Mouse (Mus musculus): Measurements from ENCODE around the gene Lsm6. TPM values are rescaled to one million over a fixed set of nuclear protein-coding genes. Genes with fewer than 3 reads are reported as not detected.
A peak's percentile ranks its signal among the peaks of the same experiment; 100 is the strongest.

Lsm6 gene
- total RNA-seq (2017), result 52.2 and 132 TPM in 2 replicates

- peak; percentile 80 to 90 for ATAC-seq (replicated peaks in 1 of 2; ENCODE audit: insufficient read depth in 1 of 2, low FRiP score in 2 of 2, low TSS enrichment in 1 of 2, low read depth in 1 of 2, poor library complexity in 2 of 2, severe bottlenecking in 2 of 2)
Observed at GRCm38 (mm10) chr8:78820673-78821310, at the start of gene Lsm6. Gene Lsm6 (minus strand): TSS chr8:78821140.

- ATAC-seq (replicated peaks in 1 of 2; ENCODE audit: insufficient read depth in 1 of 2, low FRiP score in 2 of 2, low TSS enrichment in 1 of 2, low read depth in 1 of 2, poor library complexity in 2 of 2, severe bottlenecking in 2 of 2), result no peak
Observed at GRCm38 (mm10) chr8:78867036-78867435, 46.1 kb upstream of the Lsm6 start.

GRCm38 (mm10) chr8:78863001-78863400, 42.1 kb upstream of the Lsm6 start:
- no peak for ATAC-seq (replicated peaks in 1 of 2; ENCODE audit: insufficient read depth in 1 of 2, low FRiP score in 2 of 2, low TSS enrichment in 1 of 2, low read depth in 1 of 2, poor library complexity in 2 of 2, severe bottlenecking in 2 of 2)

- ATAC-seq (replicated peaks in 1 of 2; ENCODE audit: insufficient read depth in 1 of 2, low FRiP score in 2 of 2, low TSS enrichment in 1 of 2, low read depth in 1 of 2, poor library complexity in 2 of 2, severe bottlenecking in 2 of 2), result no peak
Observed at GRCm38 (mm10) chr8:78862046-78862445, 41.1 kb upstream of the Lsm6 start.

GRCm38 (mm10) chr8:78860789-78861188, 39.8 kb upstream of the Lsm6 start:
- ATAC-seq (replicated peaks in 1 of 2; ENCODE audit: insufficient read depth in 1 of 2, low FRiP score in 2 of 2, low TSS enrichment in 1 of 2, low read depth in 1 of 2, poor library complexity in 2 of 2, severe bottlenecking in 2 of 2), result no peak

- ATAC-seq (replicated peaks in 1 of 2; ENCODE audit: insufficient read depth in 1 of 2, low FRiP score in 2 of 2, low TSS enrichment in 1 of 2, low read depth in 1 of 2, poor library complexity in 2 of 2, severe bottlenecking in 2 of 2), result no peak
Observed at GRCm38 (mm10) chr8:78857421-78857820, 36.5 kb upstream of the Lsm6 start.

- ATAC-seq (replicated peaks in 1 of 2; ENCODE audit: insufficient read depth in 1 of 2, low FRiP score in 2 of 2, low TSS enrichment in 1 of 2, low read depth in 1 of 2, poor library complexity in 2 of 2, severe bottlenecking in 2 of 2), result no peak
Observed at GRCm38 (mm10) chr8:78852279-78852678, 31.3 kb upstream of the Lsm6 start.

GRCm38 (mm10) chr8:78847240-78847639, 26.3 kb upstream of the Lsm6 start:
- no peak for ATAC-seq (replicated peaks in 1 of 2; ENCODE audit: insufficient read depth in 1 of 2, low FRiP score in 2 of 2, low TSS enrichment in 1 of 2, low read depth in 1 of 2, poor library complexity in 2 of 2, severe bottlenecking in 2 of 2)

- ATAC-seq (replicated peaks in 1 of 2; ENCODE audit: insufficient read depth in 1 of 2, low FRiP score in 2 of 2, low TSS enrichment in 1 of 2, low read depth in 1 of 2, poor library complexity in 2 of 2, severe bottlenecking in 2 of 2), result no peak
Observed at GRCm38 (mm10) chr8:78844559-78844958, 23.6 kb upstream of the Lsm6 start.

- peak; percentile 52 to 62 for ATAC-seq (replicated peaks in 1 of 2; ENCODE audit: insufficient read depth in 1 of 2, low FRiP score in 2 of 2, low TSS enrichment in 1 of 2, low read depth in 1 of 2, poor library complexity in 2 of 2, severe bottlenecking in 2 of 2)
Observed at GRCm38 (mm10) chr8:78838656-78839413, 17.9 kb upstream of the Lsm6 start.

GRCm38 (mm10) chr8:78836091-78836490, 15.2 kb upstream of the Lsm6 start:
- no peak for ATAC-seq (replicated peaks in 1 of 2; ENCODE audit: insufficient read depth in 1 of 2, low FRiP score in 2 of 2, low TSS enrichment in 1 of 2, low read depth in 1 of 2, poor library complexity in 2 of 2, severe bottlenecking in 2 of 2)

- ATAC-seq (replicated peaks in 1 of 2; ENCODE audit: insufficient read depth in 1 of 2, low FRiP score in 2 of 2, low TSS enrichment in 1 of 2, low read depth in 1 of 2, poor library complexity in 2 of 2, severe bottlenecking in 2 of 2), result no peak
Observed at GRCm38 (mm10) chr8:78828414-78828813, 7.5 kb upstream of the Lsm6 start.

- no peak for ATAC-seq (replicated peaks in 1 of 2; ENCODE audit: insufficient read depth in 1 of 2, low FRiP score in 2 of 2, low TSS enrichment in 1 of 2, low read depth in 1 of 2, poor library complexity in 2 of 2, severe bottlenecking in 2 of 2)
Observed at GRCm38 (mm10) chr8:78824515-78824914, 3.6 kb upstream of the Lsm6 start.

GRCm38 (mm10) chr8:78819973-78820372, 967 bp downstream of the Lsm6 start:
- ATAC-seq (replicated peaks in 1 of 2; ENCODE audit: insufficient read depth in 1 of 2, low FRiP score in 2 of 2, low TSS enrichment in 1 of 2, low read depth in 1 of 2, poor library complexity in 2 of 2, severe bottlenecking in 2 of 2), result peak in 1 of 2 experiments; percentile 47; a peak in 2 of 4 replicates

GRCm38 (mm10) chr8:78814743-78815142, 6.2 kb downstream of the Lsm6 start:
- ATAC-seq (replicated peaks in 1 of 2; ENCODE audit: insufficient read depth in 1 of 2, low FRiP score in 2 of 2, low TSS enrichment in 1 of 2, low read depth in 1 of 2, poor library complexity in 2 of 2, severe bottlenecking in 2 of 2), result no peak

- ATAC-seq (replicated peaks in 1 of 2; ENCODE audit: insufficient read depth in 1 of 2, low FRiP score in 2 of 2, low TSS enrichment in 1 of 2, low read depth in 1 of 2, poor library complexity in 2 of 2, severe bottlenecking in 2 of 2), result no peak
Observed at GRCm38 (mm10) chr8:78813021-78813420, 7.9 kb downstream of the Lsm6 start.

GRCm38 (mm10) chr8:78812446-78812845, 8.5 kb downstream of the Lsm6 start:
- ATAC-seq (replicated peaks in 1 of 2; ENCODE audit: insufficient read depth in 1 of 2, low FRiP score in 2 of 2, low TSS enrichment in 1 of 2, low read depth in 1 of 2, poor library complexity in 2 of 2, severe bottlenecking in 2 of 2), result no peak

- no peak for ATAC-seq (replicated peaks in 1 of 2; ENCODE audit: insufficient read depth in 1 of 2, low FRiP score in 2 of 2, low TSS enrichment in 1 of 2, low read depth in 1 of 2, poor library complexity in 2 of 2, severe bottlenecking in 2 of 2)
Observed at GRCm38 (mm10) chr8:78811748-78812147, 9.2 kb downstream of the Lsm6 start.

GRCm38 (mm10) chr8:78810207-78810675, 10.7 kb downstream of the Lsm6 start:
- no peak; a peak in 1 of 4 replicates for ATAC-seq (replicated peaks in 1 of 2; ENCODE audit: insufficient read depth in 1 of 2, low FRiP score in 2 of 2, low TSS enrichment in 1 of 2, low read depth in 1 of 2, poor library complexity in 2 of 2, severe bottlenecking in 2 of 2)

All from hematopoietic stem cell, adult 5-6 weeks (primary cell).